8 mouse cellular contexts compared by ENCODE assay signal in the genomic region with DNA sequence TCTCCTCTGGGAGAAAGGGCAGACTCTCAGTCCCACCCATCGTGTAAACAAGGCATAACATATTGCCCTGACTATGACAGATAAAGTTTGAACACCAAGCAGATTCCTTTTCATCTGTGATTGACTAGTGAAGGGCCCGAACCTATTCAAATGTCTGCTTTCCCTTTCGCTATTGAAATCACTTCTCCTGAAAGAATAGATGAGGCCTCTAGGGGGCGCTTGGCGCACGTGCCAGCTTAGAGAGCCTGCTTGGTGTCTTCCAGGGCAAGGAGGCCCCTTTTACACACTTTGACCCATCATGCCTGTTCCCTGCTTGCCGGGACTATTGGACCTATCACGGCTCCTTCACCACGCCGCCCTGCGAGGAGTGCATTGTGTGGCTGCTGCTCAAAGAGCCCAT. TPM values are rescaled to one million over a fixed set of nuclear protein-coding genes. Genes with fewer than 3 reads are reported as not detected.
A peak's percentile ranks its signal among the peaks of the same experiment; 100 is the strongest.
DNase-seq lines count a peak whose midpoint lies in the region; ATAC-seq and TF ChIP-seq lines count a peak whose summit lies in the region.

No protein-coding gene starts in this region.

- H3K36me3 ChIP-seq in embryonic facial prominence, embryonic 14.5 days (ENCODE audit: control insufficient read depth, insufficient read depth, low read length), result no peaks in the 10 kb centered on the region
- no peaks in the 10 kb centered on the region for H3K36me3 ChIP-seq in heart, embryonic 12.5 days
- H3K36me3 ChIP-seq in kidney, embryonic 16.5 days (ENCODE audit: insufficient read depth, low read length), result no peaks in the 10 kb centered on the region
- no peaks in the 10 kb centered on the region for H3K36me3 ChIP-seq in neural tube, embryonic 15.5 days

- peak overlapping the region; percentile 41 for H3K4me2 ChIP-seq in embryonic facial prominence, embryonic 14.5 days (ENCODE audit: low read depth, low read length)
- peak overlapping the region; percentile 50 for H3K4me2 ChIP-seq in heart, embryonic 12.5 days
- H3K4me2 ChIP-seq in kidney, embryonic 16.5 days (replicated peaks; ENCODE audit: low read depth, low read length), result peak overlapping the region; percentile 46
- peak overlapping the region; percentile 13; the same call in 1 of the 2 replicates for H3K4me2 ChIP-seq in neural tube, embryonic 15.5 days

- peak; percentile 88 for DNase-seq in CD4-positive, CD25-positive, alpha-beta regulatory T cell, adult 2 months (ENCODE audit: low read depth, low spot score)
- DNase-seq in adrenal gland, postnatal 14 days, result peak; percentile 87
- peak; percentile 66 for DNase-seq in embryonic facial prominence, embryonic 14.5 days (ENCODE audit: low spot score)
- peak; percentile 69 for DNase-seq in lung, adult 2 months
- peak; percentile 46 for DNase-seq in testis, postnatal 14 days (ENCODE audit: low spot score)

- ATAC-seq in embryonic facial prominence, embryonic 14.5 days (ENCODE audit: low read depth), result peak; percentile 56; the same call in 1 of the 2 replicates
- no peak for ATAC-seq in heart, embryonic 12.5 days (ENCODE audit: insufficient number of reproducible peaks, low FRiP score)
- ATAC-seq in kidney, embryonic 16.5 days (ENCODE audit: low FRiP score, low TSS enrichment), result peak; percentile 76
- ATAC-seq in neural tube, embryonic 15.5 days (ENCODE audit: low FRiP score), result no peak

- H3K27ac ChIP-seq in embryonic facial prominence, embryonic 14.5 days (replicated peaks; ENCODE audit: low read depth, low read length), result no peak overlapping the region
- no peak overlapping the region for H3K27ac ChIP-seq in heart, embryonic 12.5 days (ENCODE audit: poor library complexity, severe bottlenecking)
- no peak overlapping the region for H3K27ac ChIP-seq in kidney, embryonic 16.5 days (ENCODE audit: low read length)
- no peak overlapping the region for H3K27ac ChIP-seq in neural tube, embryonic 15.5 days (replicated peaks)

- no peaks in the 10 kb centered on the region for H3K27me3 ChIP-seq in embryonic facial prominence, embryonic 14.5 days (replicated peaks; ENCODE audit: control insufficient read depth, insufficient read depth, low read length)
- H3K27me3 ChIP-seq in heart, embryonic 12.5 days (replicated peaks), result no peaks in the 10 kb centered on the region
- H3K27me3 ChIP-seq in kidney, embryonic 16.5 days (ENCODE audit: insufficient read depth, low read length), result no peaks in the 10 kb centered on the region
- no peaks in the 10 kb centered on the region for H3K27me3 ChIP-seq in neural tube, embryonic 15.5 days (replicated peaks)

- no peaks in the 10 kb centered on the region for H3K9me3 ChIP-seq in embryonic facial prominence, embryonic 14.5 days (ENCODE audit: control insufficient read depth, low read length)
- no peaks in the 10 kb centered on the region for H3K9me3 ChIP-seq in heart, embryonic 12.5 days (replicated peaks)
- H3K9me3 ChIP-seq in kidney, embryonic 16.5 days (ENCODE audit: low read length), result no peaks in the 10 kb centered on the region
- no peaks in the 10 kb centered on the region for H3K9me3 ChIP-seq in neural tube, embryonic 15.5 days (replicated peaks)

- no peak for TF ChIP-seq POLR2A in lung, adult 2 months (IDR thresholded peaks at IDR 0.05; ENCODE audit: borderline replicate concordance, extremely low read depth, low read depth, low read length)

- no peak overlapping the region for H3K4me3 ChIP-seq in embryonic facial prominence, embryonic 14.5 days (ENCODE audit: low read depth, low read length)
- no peak overlapping the region for H3K4me3 ChIP-seq in heart, embryonic 12.5 days
- H3K4me3 ChIP-seq in kidney, embryonic 16.5 days (ENCODE audit: low read length), result peak overlapping the region; percentile 26; the same call in 1 of the 2 replicates
- H3K4me3 ChIP-seq in lung, adult 2 months (replicated peaks; ENCODE audit: extremely low read depth, low read depth, low read length), result peak overlapping the region; percentile 46
- H3K4me3 ChIP-seq in neural tube, embryonic 15.5 days (replicated peaks), result no peak overlapping the region

- H3K4me1 ChIP-seq in embryonic facial prominence, embryonic 14.5 days (ENCODE audit: control insufficient read depth, insufficient read depth, low read length), result no peaks in the 10 kb centered on the region
- H3K4me1 ChIP-seq in heart, embryonic 12.5 days (replicated peaks), result no peaks in the 10 kb centered on the region
- no peaks in the 10 kb centered on the region for H3K4me1 ChIP-seq in kidney, embryonic 16.5 days (ENCODE audit: insufficient read depth, low read length)
- H3K4me1 ChIP-seq in lung, adult 2 months (ENCODE audit: control insufficient read depth, insufficient read depth, low read length), result peaks cover 2% of the 10 kb centered on the region; the same call in 1 of the 2 replicates
- H3K4me1 ChIP-seq in neural tube, embryonic 15.5 days, result no peaks in the 10 kb centered on the region

- TF ChIP-seq CTCF in lung, adult 2 months (IDR thresholded peaks at IDR 0.05; ENCODE audit: insufficient read depth, low read length), result peak; percentile 80

- WGBS in embryonic facial prominence, embryonic 14.5 days, result 22% methylated on average over 11 of the region's 11 CpGs
- 31% methylated on average over 11 of the region's 11 CpGs for WGBS in heart, embryonic 12.5 days
- 24% methylated on average over 11 of the region's 11 CpGs for WGBS in kidney, embryonic 16.5 days
- WGBS in lung, adult 2 months, result 26% methylated on average over 11 of the region's 11 CpGs
- 22% methylated on average over 11 of the region's 11 CpGs for WGBS in neural tube, embryonic 15.5 days

- no peak overlapping the region for H3K9ac ChIP-seq in embryonic facial prominence, embryonic 14.5 days (ENCODE audit: low read depth, low read length)
- no peak overlapping the region for H3K9ac ChIP-seq in heart, embryonic 12.5 days
- no peak overlapping the region for H3K9ac ChIP-seq in kidney, embryonic 16.5 days (replicated peaks; ENCODE audit: low read length)
- H3K9ac ChIP-seq in neural tube, embryonic 15.5 days (replicated peaks), result no peak overlapping the region

RNA-seq across cellular contexts. Expression of gene Car3, which starts 6.5 kb away (rescaled TPM):
- total RNA-seq in adrenal gland, postnatal 14 days (2021), result 928 and 1,198 TPM in 2 replicates
- polyA plus RNA-seq in embryonic facial prominence, embryonic 14.5 days (2014; fragmentation: Nextera tagmentation; extraction: Ambion mirVana), result 206 and 577 TPM in 2 replicates
- 25.2 and 27.4 TPM in 2 replicates for polyA plus RNA-seq in heart, embryonic 12.5 days (2016; fragmentation: Nextera tagmentation; extraction: Ambion mirVana)
- 21.0 and 22.3 TPM in 2 replicates for polyA plus RNA-seq in kidney, embryonic 16.5 days (2015; fragmentation: Nextera tagmentation; extraction: Ambion mirVana)
- polyA plus RNA-seq in lung, adult 2 months (2012; rRNA removed), result 149 and 376 TPM in 2 replicates
- 9.7 and 19.0 TPM in 2 replicates for polyA plus RNA-seq in neural tube, embryonic 15.5 days (2015; fragmentation: Nextera tagmentation; extraction: Ambion mirVana)

RNA-seq across cellular contexts. Expression of gene Car2, which starts 16.3 kb away (rescaled TPM):
- 38.2 and 51.7 TPM in 2 replicates for total RNA-seq in adrenal gland, postnatal 14 days (2021)
- polyA plus RNA-seq in embryonic facial prominence, embryonic 14.5 days (2014; fragmentation: Nextera tagmentation; extraction: Ambion mirVana), result 28.8 and 33.3 TPM in 2 replicates
- 180 and 196 TPM in 2 replicates for polyA plus RNA-seq in heart, embryonic 12.5 days (2016; fragmentation: Nextera tagmentation; extraction: Ambion mirVana)
- 89.2 and 102 TPM in 2 replicates for polyA plus RNA-seq in kidney, embryonic 16.5 days (2015; fragmentation: Nextera tagmentation; extraction: Ambion mirVana)
- 179 and 194 TPM in 2 replicates for polyA plus RNA-seq in lung, adult 2 months (2012; rRNA removed)
- 25.7 and 28.7 TPM in 2 replicates for polyA plus RNA-seq in neural tube, embryonic 15.5 days (2015; fragmentation: Nextera tagmentation; extraction: Ambion mirVana)

Comparison
In these comparisons a context has a peak if more than half of its experiments do, and no peak if none do; other contexts are left out.
1. ATAC-seq: peak in embryonic facial prominence, embryonic 14.5 days (single experiment) and kidney, embryonic 16.5 days (single experiment); none in heart, embryonic 12.5 days (single experiment) and neural tube, embryonic 15.5 days (single experiment).
2. H3K4me3 ChIP-seq: peak in kidney, embryonic 16.5 days (single experiment) and lung, adult 2 months (single experiment); none in embryonic facial prominence, embryonic 14.5 days (single experiment), heart, embryonic 12.5 days (single experiment) and neural tube, embryonic 15.5 days (single experiment).
3. Peak in every context shown above with its lines, with median percentiles within 50 percentile points of each other: DNase-seq and H3K4me2 ChIP-seq.